Mouse (Mus musculus) intestine, postnatal 0 days (tissue): ENCODE measurements at regions not wholly inside any gene's neighbourhood (a gene's known extent, or its start where the extent isn't known, plus 50 kb on each side); places are given as distances from the start of the nearest gene placed in this dataset.

Experiments
- ATAC-seq: fragments of 200-750 bp; cut with Nextera tagmentation; 2 replicates; pipeline ENCODE4 v1.8.0; 2017; ENCODE audit warnings: mild to moderate bottlenecking, moderate TSS enrichment, moderate library complexity
- H3K27ac ChIP-seq: fragments of 300-500 bp; sonication (generic); 2 replicates; pipeline ENCODE4 v1.5.1; 2014; ENCODE audit warnings: mild to moderate bottlenecking, low read depth, low read length, moderate library complexity
- H3K27me3 ChIP-seq: fragments of 300-500 bp; sonication (generic); replicated peaks from 2 replicates; pipeline ENCODE4 v1.6.1; 2014; ENCODE audit warnings: low read length, mixed read lengths; ENCODE audit not compliant: control insufficient read depth, insufficient read depth
- H3K36me3 ChIP-seq: fragments of 300-500 bp; sonication (generic); 2 replicates; pipeline ENCODE4 v1.6.1; 2014; ENCODE audit warnings: mild to moderate bottlenecking, moderate library complexity; ENCODE audit not compliant: control insufficient read depth, insufficient read depth
- H3K4me1 ChIP-seq: fragments of 300-500 bp; sonication (generic); replicated peaks from 2 replicates; pipeline ENCODE4 v1.6.1; 2014; ENCODE audit warnings: antibody characterized with exemption, low read length, mixed read lengths; ENCODE audit not compliant: control insufficient read depth, insufficient read depth
- H3K4me2 ChIP-seq: fragments of 300-500 bp; sonication (generic); replicated peaks from 2 replicates; pipeline ENCODE4 v1.6.1; 2014; ENCODE audit warnings: low read depth, mild to moderate bottlenecking, moderate library complexity
- H3K4me3 ChIP-seq: fragments of 300-500 bp; sonication (generic); 2 replicates; pipeline ENCODE4 v1.5.1; 2014; ENCODE audit warnings: low read depth, low read length
- H3K9ac ChIP-seq: fragments of 300-500 bp; sonication (generic); 2 replicates; pipeline ENCODE4 v1.6.1; 2014; ENCODE audit warnings: mild to moderate bottlenecking, low read depth, low read length
- H3K9me3 ChIP-seq: fragments of 300-500 bp; sonication (generic); 2 replicates; pipeline ENCODE4 v1.6.1; 2016; ENCODE audit warnings: mixed run types; ENCODE audit not compliant: control insufficient read depth
- CTCF ChIP-seq: sonication (generic); IDR thresholded peaks from 2 replicates; pipeline ENCODE4 v1.5.1; 2016; ENCODE audit warnings: low read depth, mild to moderate bottlenecking, control low read depth, antibody characterized with exemption, moderate library complexity
- WGBS: fragments of 180-500 bp; shearing (Covaris S2); extraction: QIAGEN DNeasy Blood & Tissue Kit; methylation state at CpG from one replicate; pipeline ENCODE4 v1.1.7; 2014; 5-methylcytosine and 5-hydroxymethylcytosine counted together

- no peaks in the 10 kb centered on the region for H3K9me3 ChIP-seq
- ATAC-seq = no peak
- H3K9ac ChIP-seq = no peak overlapping the region
- H3K27me3 ChIP-seq = no peaks in the 10 kb centered on the region
- no peaks in the 10 kb centered on the region for H3K4me1 ChIP-seq
- H3K4me2 ChIP-seq = no peak overlapping the region
- WGBS = 86% methylated on average over 7 of the region's 7 CpGs
- no peak for TF ChIP-seq CTCF
- H3K4me3 ChIP-seq = no peak overlapping the region
- H3K36me3 ChIP-seq = no peaks in the 10 kb centered on the region
- H3K27ac ChIP-seq = no peak overlapping the region
Measured at GRCm38 (mm10) chr1:190566744-190567143, 344.8 kb downstream of the Rps6kc1 start.

- Histone ChIP-seq H3K9ac (no peak overlapping the region), H3K4me2 (no peak overlapping the region), H3K4me1 (no peaks in the 10 kb centered on the region), H3K27ac (no peak overlapping the region), H3K27me3 (no peaks in the 10 kb centered on the region), H3K4me3 (no peak overlapping the region), H3K36me3 (no peaks in the 10 kb centered on the region), H3K9me3 (no peaks in the 10 kb centered on the region)
- 44% methylated on average over 13 of the region's 13 CpGs for WGBS
- no peak for ATAC-seq
- TF ChIP-seq CTCF = no peak
Measured at GRCm38 (mm10) chr1:190562865-190563457, 348.6 kb downstream of the Rps6kc1 start.

DNA sequence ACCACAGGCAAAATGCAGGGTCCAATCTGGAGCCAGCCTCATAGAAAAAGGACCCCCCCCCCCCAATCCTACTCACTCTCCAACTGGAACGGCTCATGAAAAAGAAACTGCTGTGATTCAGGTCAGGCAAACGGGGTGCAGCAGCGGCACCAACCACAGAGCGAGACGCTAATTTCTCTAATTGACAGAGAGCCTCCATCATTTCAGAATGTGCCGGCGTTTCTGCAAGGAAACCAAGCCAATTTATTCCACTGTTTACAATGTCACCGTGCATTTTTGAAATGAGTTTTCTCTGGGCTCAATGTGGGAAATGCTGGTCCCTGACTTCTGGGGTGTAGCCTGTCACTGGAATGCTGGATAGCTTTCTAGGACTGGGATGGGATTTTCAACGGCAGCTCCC is 351.5 kb downstream of the Rps6kc1 start:
- ATAC-seq = no peak
- no peak for TF ChIP-seq CTCF
- Histone ChIP-seq H3K27ac (no peak overlapping the region), H3K4me3 (no peak overlapping the region), H3K36me3 (no peaks in the 10 kb centered on the region), H3K27me3 (no peaks in the 10 kb centered on the region), H3K4me2 (no peak overlapping the region), H3K4me1 (no peaks in the 10 kb centered on the region), H3K9ac (no peak overlapping the region), H3K9me3 (no peaks in the 10 kb centered on the region)
- WGBS = 68% methylated on average over 9 of the region's 9 CpGs

GRCm38 (mm10) chr1:190541892-190542291 is 369.7 kb downstream of the Rps6kc1 start:
- H3K4me2 ChIP-seq = no peak overlapping the region
- peak; percentile 67 for TF ChIP-seq CTCF
- no peak for ATAC-seq
- no peaks in the 10 kb centered on the region for H3K9me3 ChIP-seq
- no peak overlapping the region for H3K9ac ChIP-seq
- 71% methylated on average over 2 of the region's 2 CpGs for WGBS
- no peak overlapping the region for H3K4me3 ChIP-seq
- no peak overlapping the region for H3K27ac ChIP-seq
- H3K27me3 ChIP-seq = no peaks in the 10 kb centered on the region
- H3K4me1 ChIP-seq = no peaks in the 10 kb centered on the region
- H3K36me3 ChIP-seq = no peaks in the 10 kb centered on the region

- no peak for TF ChIP-seq CTCF
- H3K9me3 ChIP-seq = no peaks in the 10 kb centered on the region
- no peaks in the 10 kb centered on the region for H3K27me3 ChIP-seq
- no peak overlapping the region for H3K4me2 ChIP-seq
- no peak overlapping the region for H3K4me3 ChIP-seq
- H3K27ac ChIP-seq = peak overlapping the region; percentile 54; the same call in 1 of the 2 replicates
- no peaks in the 10 kb centered on the region for H3K36me3 ChIP-seq
- no peak overlapping the region for H3K9ac ChIP-seq
- WGBS = 21% methylated on average over 10 of the region's 10 CpGs
- ATAC-seq = peak; percentile 87
- peaks cover 12% of the 10 kb centered on the region; the same call in 1 of the 2 replicates for H3K4me1 ChIP-seq
Measured at GRCm38 (mm10) chr1:190532879-190533676, 362.6 kb upstream of the Prox1 start.

GRCm38 (mm10) chr1:190531224-190531623 is 360.7 kb upstream of the Prox1 start:
- 91% methylated on average over 6 of the region's 6 CpGs for WGBS
- H3K9ac ChIP-seq = no peak overlapping the region
- H3K27ac ChIP-seq = no peak overlapping the region
- no peaks in the 10 kb centered on the region for H3K9me3 ChIP-seq
- peaks cover 12% of the 10 kb centered on the region; the same call in 1 of the 2 replicates for H3K4me1 ChIP-seq
- no peak for ATAC-seq
- H3K36me3 ChIP-seq = no peaks in the 10 kb centered on the region
- H3K4me2 ChIP-seq = no peak overlapping the region
- H3K27me3 ChIP-seq = no peaks in the 10 kb centered on the region
- no peak overlapping the region for H3K4me3 ChIP-seq
- no peak for TF ChIP-seq CTCF
